In the genomic region with DNA sequence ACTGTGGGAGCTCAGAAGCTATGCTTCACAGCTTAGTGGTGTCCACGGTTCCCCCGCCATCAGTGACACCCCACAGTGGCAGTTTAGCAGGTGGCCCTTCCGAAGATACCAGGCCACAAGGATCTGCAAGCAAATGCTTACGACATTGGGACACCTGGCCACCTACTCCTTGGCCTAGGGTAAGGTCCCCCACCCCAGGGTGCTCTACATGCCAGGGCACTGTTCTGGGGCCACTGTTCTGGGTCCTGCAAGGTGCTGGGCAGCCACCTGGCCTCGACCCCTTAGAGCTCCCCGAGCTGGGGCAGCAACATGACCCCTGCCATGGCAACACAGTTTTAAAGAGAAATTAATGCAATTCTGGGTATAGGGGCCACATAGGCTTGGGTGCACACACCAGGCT, we compare ENCODE assay signal across 7 mouse cellular contexts. TPM values are rescaled to one million over a fixed set of nuclear protein-coding genes. Genes with fewer than 3 reads are reported as not detected.
DNase-seq lines count a peak whose midpoint lies in the region; ATAC-seq and TF ChIP-seq lines count a peak whose summit lies in the region.

No protein-coding gene starts in this region.

- no peak for TF ChIP-seq CTCF in lung, adult 2 months (IDR thresholded peaks at IDR 0.05; ENCODE audit: insufficient read depth, low read length)
- TF ChIP-seq CTCF in small intestine, adult 2 months (IDR thresholded peaks at IDR 0.05; ENCODE audit: extremely low read depth, insufficient read length, insufficient replicate concordance, low read depth, low read length) = no peak

- no peaks in the 10 kb centered on the region for H3K27me3 ChIP-seq in lung, embryonic 16.5 days (ENCODE audit: control insufficient read depth, insufficient read depth, low read depth, low read length)
- H3K27me3 ChIP-seq in forebrain, embryonic 11.5 days (ENCODE audit: control insufficient read depth, insufficient read depth, low read length) = no peaks in the 10 kb centered on the region
- H3K27me3 ChIP-seq in limb, embryonic 11.5 days (ENCODE audit: control insufficient read depth, insufficient read depth, low read length) = no peaks in the 10 kb centered on the region
- H3K27me3 ChIP-seq in small intestine, adult 2 months (ENCODE audit: control insufficient read depth, insufficient read depth, low read length) = no peaks in the 10 kb centered on the region

- peaks cover 27% of the 10 kb centered on the region for H3K36me3 ChIP-seq in lung, embryonic 16.5 days (ENCODE audit: control insufficient read depth, insufficient read depth, low read length)
- peaks cover 2% of the 10 kb centered on the region for H3K36me3 ChIP-seq in forebrain, embryonic 11.5 days (ENCODE audit: control insufficient read depth, insufficient read depth, low read length)
- peaks cover 17% of the 10 kb centered on the region for H3K36me3 ChIP-seq in limb, embryonic 11.5 days (ENCODE audit: control insufficient read depth, insufficient read depth, low read length)
- peaks cover 30% of the 10 kb centered on the region for H3K36me3 ChIP-seq in small intestine, adult 2 months (ENCODE audit: control insufficient read depth, insufficient read depth, low read length)

- no peak for ATAC-seq in lung, embryonic 16.5 days (ENCODE audit: low read depth)
- no peak for ATAC-seq in forebrain, embryonic 11.5 days (replicated peaks; ENCODE audit: low FRiP score)
- no peak for ATAC-seq in limb, embryonic 11.5 days (ENCODE audit: insufficient number of reproducible peaks, low FRiP score, low TSS enrichment, low read depth)

- H3K9ac ChIP-seq in lung, embryonic 16.5 days (ENCODE audit: low read length) = peak overlapping the region; percentile 86
- H3K9ac ChIP-seq in forebrain, embryonic 11.5 days (ENCODE audit: low read length) = peak overlapping the region; percentile 71
- H3K9ac ChIP-seq in limb, embryonic 11.5 days (ENCODE audit: low read length) = peak overlapping the region; percentile 82

- DNase-seq in lung, adult 2 months = no peak
- peak; percentile 50 for DNase-seq in forebrain, embryonic 11.5 days (ENCODE audit: low spot score)
- DNase-seq in limb, embryonic 11.5 days (ENCODE audit: low spot score) = no peak
- no peak for DNase-seq in adrenal gland, postnatal 25 days
- DNase-seq in ovary, postnatal 36 days (ENCODE audit: low spot score) = no peak

- H3K9me3 ChIP-seq in lung, embryonic 16.5 days (ENCODE audit: control insufficient read depth, low read length) = no peaks in the 10 kb centered on the region
- no peaks in the 10 kb centered on the region for H3K9me3 ChIP-seq in forebrain, embryonic 11.5 days (ENCODE audit: control insufficient read depth, low read length)
- H3K9me3 ChIP-seq in limb, embryonic 11.5 days (ENCODE audit: control insufficient read depth, low read length) = no peaks in the 10 kb centered on the region

- H3K4me3 ChIP-seq in lung, embryonic 16.5 days (ENCODE audit: low read length) = peak overlapping the region; percentile 77
- no peak overlapping the region for H3K4me3 ChIP-seq in lung, adult 2 months (replicated peaks; ENCODE audit: extremely low read depth, low read depth, low read length)
- peak overlapping the region; percentile 84 for H3K4me3 ChIP-seq in forebrain, embryonic 11.5 days (ENCODE audit: low read depth, low read length)
- peak overlapping the region; percentile 86 for H3K4me3 ChIP-seq in limb, embryonic 11.5 days (ENCODE audit: low read depth, low read length)
- H3K4me3 ChIP-seq in small intestine, adult 2 months (ENCODE audit: low read depth, low read length) = peak overlapping the region; percentile 82

- H3K4me1 ChIP-seq in lung, embryonic 16.5 days (replicated peaks; ENCODE audit: control insufficient read depth, insufficient read depth, low read length) = peaks cover 13% of the 10 kb centered on the region
- peaks cover 10% of the 10 kb centered on the region for H3K4me1 ChIP-seq in lung, adult 2 months (ENCODE audit: control insufficient read depth, insufficient read depth, low read length)
- H3K4me1 ChIP-seq in forebrain, embryonic 11.5 days (replicated peaks; ENCODE audit: control insufficient read depth, insufficient read depth, low read length) = peaks cover 8% of the 10 kb centered on the region
- H3K4me1 ChIP-seq in limb, embryonic 11.5 days (ENCODE audit: control insufficient read depth, insufficient read depth, low read length) = peaks cover 10% of the 10 kb centered on the region
- peaks cover 20% of the 10 kb centered on the region for H3K4me1 ChIP-seq in small intestine, adult 2 months (ENCODE audit: control insufficient read depth, insufficient read depth, insufficient read length, low read length)

- H3K27ac ChIP-seq in lung, embryonic 16.5 days (ENCODE audit: low read length) = no peak overlapping the region
- no peak overlapping the region for H3K27ac ChIP-seq in forebrain, embryonic 11.5 days (ENCODE audit: low read depth, low read length)
- H3K27ac ChIP-seq in limb, embryonic 11.5 days (replicated peaks; ENCODE audit: low read depth, low read length) = no peak overlapping the region
- peak overlapping the region; percentile 63 for H3K27ac ChIP-seq in small intestine, adult 2 months (ENCODE audit: insufficient read depth, low read depth, low read length)

- WGBS in lung, embryonic 16.5 days = 66% methylated on average over 6 of the region's 6 CpGs
- 64% methylated on average over 6 of the region's 6 CpGs for WGBS in lung, adult 2 months
- WGBS in forebrain, embryonic 11.5 days = 78% methylated on average over 6 of the region's 6 CpGs
- 75% methylated on average over 6 of the region's 6 CpGs for WGBS in limb, embryonic 11.5 days
- WGBS in small intestine, adult 2 months = 32% methylated on average over 6 of the region's 6 CpGs

- TF ChIP-seq POLR2A in lung, adult 2 months (IDR thresholded peaks at IDR 0.05; ENCODE audit: borderline replicate concordance, extremely low read depth, low read depth, low read length) = no peak
- TF ChIP-seq POLR2A in small intestine, adult 2 months (IDR thresholded peaks at IDR 0.05; ENCODE audit: low read depth, low read length) = no peak

- peak overlapping the region; percentile 96 for H3K4me2 ChIP-seq in lung, embryonic 16.5 days (ENCODE audit: low read depth, low read length)
- peak overlapping the region; percentile 83 for H3K4me2 ChIP-seq in forebrain, embryonic 11.5 days (ENCODE audit: low read depth, low read length, severe bottlenecking)
- H3K4me2 ChIP-seq in limb, embryonic 11.5 days (ENCODE audit: low read depth, severe bottlenecking) = peak overlapping the region; percentile 95

RNA-seq across cellular contexts. Expression of gene Ncln, which starts 1.0 kb away (rescaled TPM):
- polyA plus RNA-seq in lung, embryonic 16.5 days (2015; fragmentation: Nextera tagmentation; extraction: Ambion mirVana) = 82.9 and 83.6 TPM in 2 replicates
- polyA plus RNA-seq in lung, adult 2 months (2012; rRNA removed) = 197 and 203 TPM in 2 replicates
- polyA plus RNA-seq in forebrain, embryonic 11.5 days (2014; fragmentation: Nextera tagmentation; extraction: Ambion mirVana) = 71.8 and 72.3 TPM in 2 replicates
- 60.3 and 66.8 TPM in 2 replicates for polyA plus RNA-seq in limb, embryonic 11.5 days (2014; fragmentation: Nextera tagmentation; extraction: Ambion mirVana)
- polyA plus RNA-seq in small intestine, adult 2 months (2012; rRNA removed) = 196 and 354 TPM in 2 replicates
- total RNA-seq in adrenal gland, postnatal 25 days (2021) = 120 and 128 TPM in 2 replicates

RNA-seq across cellular contexts. Expression of gene S1pr4, which starts 4.8 kb away (rescaled TPM):
- polyA plus RNA-seq in lung, embryonic 16.5 days (2015; fragmentation: Nextera tagmentation; extraction: Ambion mirVana) = 2.8 and 4.1 TPM in 2 replicates
- 40.3 and 47.5 TPM in 2 replicates for polyA plus RNA-seq in lung, adult 2 months (2012; rRNA removed)
- 0.36 and 0.68 TPM in 2 replicates for polyA plus RNA-seq in forebrain, embryonic 11.5 days (2014; fragmentation: Nextera tagmentation; extraction: Ambion mirVana)
- 0.10 and 0.43 TPM in 2 replicates for polyA plus RNA-seq in limb, embryonic 11.5 days (2014; fragmentation: Nextera tagmentation; extraction: Ambion mirVana)
- 4.0 and 5.6 TPM in 2 replicates for polyA plus RNA-seq in small intestine, adult 2 months (2012; rRNA removed)
- 0.85 and 1.4 TPM in 2 replicates for total RNA-seq in adrenal gland, postnatal 25 days (2021)

RNA-seq across cellular contexts. Expression of gene Celf5, which starts 12.6 kb away (rescaled TPM):
- polyA plus RNA-seq in lung, embryonic 16.5 days (2015; fragmentation: Nextera tagmentation; extraction: Ambion mirVana) = 0.40 and 0.67 TPM in 2 replicates
- 0.92 and 1.1 TPM in 2 replicates for polyA plus RNA-seq in lung, adult 2 months (2012; rRNA removed)
- 9.7 and 19.6 TPM in 2 replicates for polyA plus RNA-seq in forebrain, embryonic 11.5 days (2014; fragmentation: Nextera tagmentation; extraction: Ambion mirVana)
- 0.33 and 0.77 TPM in 2 replicates for polyA plus RNA-seq in limb, embryonic 11.5 days (2014; fragmentation: Nextera tagmentation; extraction: Ambion mirVana)
- 1.1 and 3.3 TPM in 2 replicates for polyA plus RNA-seq in small intestine, adult 2 months (2012; rRNA removed)
- 0.43 and 1.2 TPM in 2 replicates for total RNA-seq in adrenal gland, postnatal 25 days (2021)

RNA-seq across cellular contexts. Expression of gene Gna15, which starts 28.9 kb away (rescaled TPM):
- polyA plus RNA-seq in lung, embryonic 16.5 days (2015; fragmentation: Nextera tagmentation; extraction: Ambion mirVana) = 1.8 and 2.2 TPM in 2 replicates
- polyA plus RNA-seq in lung, adult 2 months (2012; rRNA removed) = 8.5 and 9.5 TPM in 2 replicates
- polyA plus RNA-seq in forebrain, embryonic 11.5 days (2014; fragmentation: Nextera tagmentation; extraction: Ambion mirVana) = 0.45 and 0.68 TPM in 2 replicates
- 0.99 and 1.1 TPM in 2 replicates for polyA plus RNA-seq in limb, embryonic 11.5 days (2014; fragmentation: Nextera tagmentation; extraction: Ambion mirVana)
- polyA plus RNA-seq in small intestine, adult 2 months (2012; rRNA removed) = 1.5 and 3.0 TPM in 2 replicates
- 0.61 TPM in 1 of 2 replicates, not detected in the other for total RNA-seq in adrenal gland, postnatal 25 days (2021)

RNA-seq across cellular contexts. Expression of gene Nfic, which starts 39.7 kb away (rescaled TPM):
- 92.5 and 106 TPM in 2 replicates for polyA plus RNA-seq in lung, embryonic 16.5 days (2015; fragmentation: Nextera tagmentation; extraction: Ambion mirVana)
- 89.6 and 103 TPM in 2 replicates for polyA plus RNA-seq in lung, adult 2 months (2012; rRNA removed)
- polyA plus RNA-seq in forebrain, embryonic 11.5 days (2014; fragmentation: Nextera tagmentation; extraction: Ambion mirVana) = 10.5 and 10.8 TPM in 2 replicates
- polyA plus RNA-seq in limb, embryonic 11.5 days (2014; fragmentation: Nextera tagmentation; extraction: Ambion mirVana) = 16.7 and 18.7 TPM in 2 replicates
- polyA plus RNA-seq in small intestine, adult 2 months (2012; rRNA removed) = 15.5 and 19.4 TPM in 2 replicates
- 100 and 129 TPM in 2 replicates for total RNA-seq in adrenal gland, postnatal 25 days (2021)
